Mouse (Mus musculus): ENCODE measurements around the gene Zar1.
"Not testable (repeated sequence)": the region's sequence is repeated elsewhere in the genome, so short reads cannot be mapped to it uniquely, and the experiment has no call there.

The Zar1 gene

GRCm38 (mm10) chr5:72580970-72581332 is at the start of gene Zar1:
Gene Zar1 (minus strand): TSS chr5:72581254.
- not testable (repeated sequence) for DNase-seq (ENCODE audit: low spot score)

DNA sequence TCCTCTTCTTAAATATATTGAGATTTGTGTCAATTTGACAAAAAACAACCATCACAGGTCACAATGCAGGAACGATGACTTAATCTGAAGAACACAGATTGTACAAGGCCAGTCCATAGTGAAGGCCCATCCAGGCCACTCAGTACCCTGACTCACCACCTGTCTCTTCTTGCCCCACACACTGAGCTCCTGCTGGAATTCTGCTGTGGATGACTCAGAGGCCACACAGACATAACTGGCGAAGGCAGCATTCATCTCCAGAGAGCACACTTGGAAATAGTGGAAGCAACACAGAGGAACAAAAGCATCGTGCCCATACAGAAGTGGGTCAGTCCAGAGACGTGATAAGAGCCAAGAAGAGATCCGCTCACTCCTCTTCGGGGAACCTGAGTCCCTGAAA is 49.0 kb upstream of the Zar1 start:
- DNase-seq (ENCODE audit: low spot score), result no peak

- DNase-seq (ENCODE audit: low spot score), result no peak
Observed at GRCm38 (mm10) chr5:72621022-72621421, 40.0 kb upstream of the Zar1 start.

DNA sequence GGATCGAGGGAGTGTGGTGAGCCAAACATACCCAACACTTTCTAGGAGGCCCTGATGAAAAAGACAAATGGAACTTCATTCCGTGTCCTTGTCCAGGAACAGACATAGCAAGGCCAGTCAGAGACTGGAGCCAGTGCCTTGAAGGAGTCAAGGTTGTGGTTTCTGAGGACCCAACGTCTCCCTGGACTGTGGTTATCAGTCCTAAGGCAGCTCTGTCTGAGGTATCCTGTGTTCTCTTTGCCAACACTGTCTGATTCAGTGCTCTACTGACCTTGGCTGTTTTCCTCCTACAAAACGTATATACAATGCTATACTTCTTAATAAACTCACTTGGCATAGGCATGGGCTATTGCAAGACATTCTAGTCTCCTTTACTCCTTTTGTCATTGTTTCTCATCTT is 36.4 kb upstream of the Zar1 start:
- peak; percentile 19 for DNase-seq (ENCODE audit: low spot score)

DNA sequence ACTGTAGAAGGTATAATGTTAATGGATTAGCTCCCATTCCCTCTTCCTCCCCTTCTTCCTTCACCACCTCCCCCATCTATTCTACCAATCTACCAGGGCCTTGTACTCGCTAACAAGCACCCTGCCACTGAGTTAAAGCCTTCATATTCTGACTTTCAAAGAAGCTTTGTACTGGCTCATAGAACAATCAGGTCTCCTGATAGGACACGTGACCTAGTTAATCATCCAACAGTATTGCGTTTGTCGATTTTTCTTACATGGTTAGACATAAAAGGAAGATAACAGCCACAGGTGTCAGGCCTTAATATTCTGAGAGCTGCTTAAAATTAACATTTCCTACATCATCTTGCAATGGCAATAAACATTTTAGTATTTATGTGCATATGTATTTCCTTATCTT is 22.1 kb upstream of the Zar1 start:
- no peak for DNase-seq (ENCODE audit: low spot score)

GRCm38 (mm10) chr5:72601006-72601405 is 20.0 kb upstream of the Zar1 start:
- DNase-seq (ENCODE audit: low spot score), result peak; percentile 13

GRCm38 (mm10) chr5:72587192-72587681 is 6.2 kb upstream of the Zar1 start, which contains the start of gene Gm5868:
Gene Gm5868 (minus strand): TSS chr5:72587551.
- DNase-seq (ENCODE audit: low spot score), result no peak

DNA sequence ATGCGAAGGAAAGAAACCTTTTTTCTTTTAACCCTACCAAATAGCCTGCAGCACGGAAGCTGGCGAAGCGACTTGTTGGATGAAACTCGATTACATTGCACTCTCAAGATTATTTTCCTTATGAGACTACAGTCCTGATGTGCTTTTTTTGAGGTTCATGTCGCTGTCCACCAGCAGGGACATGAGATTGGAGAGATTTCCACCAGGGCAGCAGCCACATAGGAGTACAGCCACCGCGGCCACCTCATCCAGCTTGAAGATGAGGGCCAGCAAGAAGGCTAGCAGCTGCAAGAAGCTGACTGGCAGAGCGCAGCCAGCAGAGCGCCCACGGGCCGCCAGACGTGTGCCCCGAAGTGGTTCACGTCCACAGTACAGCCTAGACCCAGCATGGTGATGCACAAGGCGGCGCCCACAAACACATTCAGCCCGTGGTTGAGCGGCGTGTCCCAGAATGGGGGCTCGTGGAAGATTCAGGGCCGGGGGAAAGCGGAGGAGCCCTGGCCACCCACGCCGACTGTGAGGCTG is 5.7 kb upstream of the Zar1 start:
- DNase-seq (ENCODE audit: low spot score), result not testable (repeated sequence)

GRCm38 (mm10) chr5:72586122-72586521 is 5.1 kb upstream of the Zar1 start:
- not testable (repeated sequence) for DNase-seq (ENCODE audit: low spot score)

- DNase-seq (ENCODE audit: low spot score), result not testable (repeated sequence)
Observed at GRCm38 (mm10) chr5:72580088-72580969, 725 bp downstream of the Zar1 start.

DNA sequence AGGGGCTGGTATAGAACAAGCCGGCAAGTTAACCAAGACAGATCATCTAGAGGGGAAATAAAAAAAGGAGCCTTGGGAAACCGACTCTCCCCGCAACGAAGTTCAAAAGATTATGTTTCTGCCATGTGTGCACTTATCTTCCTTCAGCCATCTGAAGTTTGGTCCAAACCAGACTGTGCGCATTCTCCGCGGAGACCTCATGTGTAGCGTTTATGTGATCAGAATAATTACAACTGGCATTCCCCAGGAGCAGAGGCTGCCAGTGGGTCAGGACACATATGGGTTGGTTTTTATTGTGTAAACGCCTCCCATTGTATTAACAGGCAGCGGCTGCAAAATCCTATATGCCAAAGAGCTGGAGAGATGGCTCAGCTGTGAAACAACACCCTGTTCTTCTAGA is 1.5 kb downstream of the Zar1 start:
- DNase-seq (ENCODE audit: low spot score), result not testable (repeated sequence)

- DNase-seq (ENCODE audit: low spot score), result no peak
Observed at GRCm38 (mm10) chr5:72565621-72566020, 15.4 kb downstream of the Zar1 start.

- DNase-seq (ENCODE audit: low spot score), result not testable (repeated sequence)
Observed at GRCm38 (mm10) chr5:72563183-72563582, 17.9 kb downstream of the Zar1 start.

GRCm38 (mm10) chr5:72560976-72561628 is 20.0 kb downstream of the Zar1 start:
- no peak for DNase-seq (ENCODE audit: low spot score)

DNA sequence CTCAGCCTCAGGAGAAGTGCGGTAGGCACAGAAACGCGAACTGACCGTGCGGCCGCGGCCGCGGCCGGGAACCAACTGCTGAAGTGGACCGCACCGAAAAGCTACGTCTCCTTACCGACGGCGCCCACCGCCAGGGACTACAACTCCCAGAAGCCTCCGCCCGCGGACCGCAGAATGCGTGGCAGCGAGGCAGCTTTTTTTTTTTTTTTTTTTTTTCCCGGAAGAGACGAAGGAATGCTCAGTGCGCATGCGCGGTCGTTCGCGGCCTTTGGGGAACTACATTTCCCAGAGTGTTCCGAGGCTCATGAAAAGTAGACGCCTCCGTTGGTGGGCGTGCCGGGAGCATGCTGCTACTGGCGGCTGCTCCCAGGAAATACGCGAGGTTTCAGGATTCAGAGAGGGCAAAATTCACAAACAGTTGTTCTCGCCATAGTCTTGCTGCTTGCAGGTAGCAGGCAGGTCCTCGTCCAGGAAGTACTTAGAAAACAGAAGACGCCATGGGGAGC is 21.5 kb downstream of the Zar1 start, which contains the start of gene Nfxl1:
TSS of gene Nfxl1 (minus strand) at position 141 of the 506 bp plus-strand sequence.
- peak; percentile 95 for DNase-seq (ENCODE audit: low spot score)

- peak; percentile 18 for DNase-seq (ENCODE audit: low spot score)
Observed at GRCm38 (mm10) chr5:72558716-72559526, 22.1 kb downstream of the Zar1 start.

- DNase-seq (ENCODE audit: low spot score), result no peak
Observed at GRCm38 (mm10) chr5:72556245-72556644, 24.8 kb downstream of the Zar1 start.

- no peak for DNase-seq (ENCODE audit: low spot score)
Observed at GRCm38 (mm10) chr5:72551209-72551608, 29.8 kb downstream of the Zar1 start.

DNA sequence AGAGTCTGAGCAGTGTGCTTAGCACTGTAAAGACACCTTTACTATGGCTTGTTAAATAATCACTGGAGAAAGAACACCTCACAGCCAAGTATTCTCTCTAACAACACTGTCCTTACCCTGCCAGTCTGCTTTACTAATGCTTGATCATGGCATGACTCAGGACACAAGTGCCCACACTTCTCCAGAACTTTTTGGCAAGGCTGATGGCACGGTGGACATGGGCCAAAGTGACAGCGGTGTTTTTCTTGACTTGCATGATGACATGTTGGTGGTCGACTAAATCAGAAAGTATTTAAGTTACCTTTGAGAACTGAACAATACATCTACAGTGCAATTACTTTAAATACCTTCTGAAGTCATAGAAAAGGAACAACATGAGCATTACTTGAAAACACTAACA is 52.2 kb downstream of the Zar1 start:
- DNase-seq (ENCODE audit: low spot score), result no peak
